Mouse (Mus musculus) intestine, embryonic 16.5 days (tissue): Measurements from ENCODE around the gene Hoxa6. TPM values are rescaled to one million over a fixed set of nuclear protein-coding genes. Genes with fewer than 3 reads are reported as not detected.

Experiments
- ATAC-seq: fragments of 200-750 bp; cut with Nextera tagmentation; 2 replicates; pipeline ENCODE4 v1.8.0; 2017; ENCODE audit warnings: moderate TSS enrichment, moderate library complexity
- H3K27ac ChIP-seq: fragments of 300-500 bp; sonication (generic); 2 replicates; pipeline ENCODE4 v1.5.1; 2014; ENCODE audit warnings: mild to moderate bottlenecking, low read length
- H3K27me3 ChIP-seq: fragments of 300-500 bp; sonication (generic); replicated peaks from 2 replicates; pipeline ENCODE4 v1.6.1; 2014; ENCODE audit warnings: low read length, control low read depth, mixed read lengths; ENCODE audit not compliant: control insufficient read depth, insufficient read depth
- H3K36me3 ChIP-seq: fragments of 300-500 bp; sonication (generic); 2 replicates; pipeline ENCODE4 v1.6.1; 2014; ENCODE audit warnings: low read length, control low read depth; ENCODE audit not compliant: control insufficient read depth, insufficient read depth
- H3K4me1 ChIP-seq: fragments of 300-500 bp; sonication (generic); 2 replicates; pipeline ENCODE4 v1.6.1; 2014; ENCODE audit warnings: low read length, control low read depth, mixed read lengths; ENCODE audit not compliant: control insufficient read depth, insufficient read depth
- H3K4me2 ChIP-seq: fragments of 300-500 bp; sonication (generic); 2 replicates; pipeline ENCODE4 v1.6.1; 2014; ENCODE audit warnings: low read depth, low read length, control low read depth
- H3K4me3 ChIP-seq: fragments of 300-500 bp; sonication (generic); 2 replicates; pipeline ENCODE4 v1.5.1; 2014; ENCODE audit warnings: mild to moderate bottlenecking, low read length
- H3K9ac ChIP-seq: fragments of 300-500 bp; sonication (generic); 2 replicates; pipeline ENCODE4 v1.6.1; 2014; ENCODE audit warnings: low read depth, low read length
- H3K9me3 ChIP-seq: fragments of 300-500 bp; sonication (generic); 2 replicates; pipeline ENCODE4 v1.6.1; 2016; ENCODE audit warnings: low read length, control low read depth; ENCODE audit not compliant: control insufficient read depth
- WGBS: fragments of 180-500 bp; shearing (Covaris S2); extraction: QIAGEN DNeasy Blood & Tissue Kit; methylation state at CpG from one replicate; pipeline ENCODE4 v1.1.7; 2014; 5-methylcytosine and 5-hydroxymethylcytosine counted together
- polyA plus RNA-seq: library from polyadenylated mRNA; unstranded; fragments of >200 nt; fragmentation: Nextera tagmentation; extraction: Ambion mirVana; gene quantifications from 2 replicates; pipeline ENCODE4 v1.2.1, GENCODE M21; 2015

Hoxa6 gene
- polyA plus RNA-seq, 1 experiment from 2014 or later: 1.2 TPM

DNA sequence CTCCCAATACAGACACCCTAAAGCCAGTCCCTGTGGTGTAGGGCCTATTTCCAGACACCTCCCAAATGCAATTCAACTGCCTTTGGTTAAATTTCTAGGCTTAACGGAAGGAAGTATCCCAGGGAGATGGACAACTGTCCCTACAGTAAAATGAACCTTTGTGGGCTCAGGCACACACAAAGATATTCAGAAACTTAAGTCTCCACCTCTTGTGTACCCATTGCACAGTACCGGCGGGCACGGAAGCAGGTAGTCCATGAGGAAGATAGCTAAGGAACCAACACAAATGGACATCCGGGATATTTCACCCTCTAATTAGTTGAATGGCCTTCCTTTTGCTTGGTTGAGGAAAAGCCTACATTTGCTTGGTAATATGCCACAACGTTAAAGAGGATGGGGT, 32.1 kb downstream of the Hoxa6 start:
- Histone ChIP-seq H3K27ac (peak overlapping the region; percentile 96), H3K4me2 (peak overlapping the region; percentile 82), H3K9ac (peak overlapping the region; percentile 79), H3K36me3 (no peaks in the 10 kb centered on the region), H3K9me3 (no peaks in the 10 kb centered on the region), H3K27me3 (peaks cover 6% of the 10 kb centered on the region; the same call in 1 of the 2 replicates), H3K4me3 (peak overlapping the region; percentile 63), H3K4me1 (peaks cover 35% of the 10 kb centered on the region)
- 2% methylated on average over 6 of the region's 6 CpGs for WGBS
- no peak; the same call in 1 of the 2 replicates for ATAC-seq

DNA sequence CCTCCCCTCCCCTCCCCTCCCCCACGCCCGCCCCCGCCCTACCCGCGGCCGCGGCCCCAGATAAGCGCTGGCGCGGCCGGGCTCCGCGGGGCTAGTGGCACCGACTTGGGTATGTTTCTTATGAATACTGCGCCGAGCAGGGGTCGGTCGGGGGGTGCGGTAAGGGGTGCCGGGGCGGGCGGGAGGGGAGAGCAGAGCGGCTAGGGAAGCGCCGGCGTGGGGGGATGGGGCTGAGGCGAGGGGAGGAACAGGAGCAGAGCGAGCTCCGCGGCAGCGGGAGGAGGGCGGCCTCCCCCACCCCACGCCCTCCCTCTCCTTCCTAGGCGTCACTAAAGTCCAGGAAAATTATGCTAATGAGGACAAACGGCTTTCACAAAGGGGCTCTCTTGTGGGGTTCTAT, 32.7 kb downstream of the Hoxa6 start:
- Histone ChIP-seq H3K4me3 (peak overlapping the region; percentile 63), H3K4me2 (peak overlapping the region; percentile 82), H3K27ac (peak overlapping the region; percentile 96), H3K36me3 (no peaks in the 10 kb centered on the region), H3K27me3 (0 out of 2 replicates have a peak, but pooled peaks cover 3% of the 10 kb centered on the region), H3K4me1 (peaks cover 35% of the 10 kb centered on the region), H3K9ac (peak overlapping the region; percentile 79), H3K9me3 (no peaks in the 10 kb centered on the region)
- 1% methylated on average over 12 of the region's 35 CpGs for WGBS
- peak; percentile 49 for ATAC-seq

DNA sequence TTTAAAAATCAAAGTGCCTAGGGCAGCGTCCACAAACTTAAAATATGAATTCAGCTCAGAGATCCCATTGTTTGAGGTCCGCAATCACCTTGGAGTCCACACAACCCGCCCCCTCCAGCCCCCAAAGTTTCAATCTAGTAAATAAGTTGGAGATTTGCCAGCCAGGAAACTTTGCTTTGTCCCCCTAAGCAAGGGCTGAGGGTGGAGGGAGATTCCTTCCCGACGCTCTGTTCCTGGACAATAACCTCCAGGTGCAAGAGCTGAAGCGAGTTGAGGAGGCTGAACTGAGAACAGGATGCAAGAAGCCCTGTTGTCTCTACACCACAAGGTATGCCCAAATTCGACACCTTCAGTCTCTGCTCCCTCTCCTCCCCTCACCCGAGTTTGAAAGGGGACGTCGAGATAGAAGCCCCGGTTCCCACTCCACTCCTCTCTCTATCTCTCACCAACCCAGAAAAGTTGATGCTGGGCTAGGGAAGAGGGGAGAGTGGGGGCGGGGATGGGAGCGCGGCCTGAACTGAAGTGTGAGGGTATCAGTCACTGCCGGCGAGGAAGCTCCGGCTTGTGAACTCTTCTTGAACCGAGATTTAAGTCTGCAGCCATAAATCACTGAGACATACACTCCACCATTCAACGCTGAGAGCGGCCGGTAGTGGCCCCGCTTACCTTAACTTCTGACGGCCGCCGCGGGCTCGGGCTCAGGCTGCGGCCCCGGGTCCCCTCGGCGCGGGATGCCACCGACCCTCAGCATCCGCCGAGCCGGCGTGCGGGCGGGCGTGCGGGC, 33.4 kb downstream of the Hoxa6 start:
- peak; percentile 57 for ATAC-seq
- Histone ChIP-seq H3K4me3 (peak overlapping the region; percentile 63), H3K4me2 (peak overlapping the region; percentile 82), H3K9ac (peak overlapping the region; percentile 79), H3K36me3 (no peaks in the 10 kb centered on the region), H3K27me3 (0 out of 2 replicates have a peak, but pooled peaks cover 6% of the 10 kb centered on the region), H3K27ac (peak overlapping the region; percentile 96), H3K9me3 (no peaks in the 10 kb centered on the region), H3K4me1 (peaks cover 35% of the 10 kb centered on the region)
- 4% methylated on average over 41 of the region's 41 CpGs for WGBS

DNA sequence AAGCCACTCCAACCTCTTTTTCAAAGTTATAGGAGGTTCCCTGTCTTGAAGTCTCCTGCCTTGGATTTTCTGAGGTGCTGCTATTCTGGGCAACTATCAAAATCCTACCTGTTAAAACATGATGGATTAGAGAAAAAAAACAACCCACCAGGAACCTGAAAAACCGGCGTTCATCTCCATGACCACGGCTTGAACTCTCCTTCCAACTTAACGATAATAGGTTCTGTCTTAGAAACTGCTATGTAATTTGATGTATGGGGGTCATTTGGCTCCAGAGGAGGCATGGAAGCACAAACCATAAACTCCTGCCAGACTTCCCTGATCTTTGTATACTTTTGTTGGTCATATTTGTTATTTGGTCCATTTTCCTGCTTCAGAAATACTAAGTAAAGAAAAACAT, 34.9 kb downstream of the Hoxa6 start:
- Histone ChIP-seq H3K36me3 (no peaks in the 10 kb centered on the region), H3K9ac (peak overlapping the region; percentile 40), H3K27me3 (peaks cover 8% of the 10 kb centered on the region; the same call in 1 of the 2 replicates), H3K9me3 (no peaks in the 10 kb centered on the region), H3K4me1 (peaks cover 39% of the 10 kb centered on the region), H3K4me3 (peak overlapping the region; percentile 47), H3K4me2 (peak overlapping the region; percentile 79), H3K27ac (peak overlapping the region; percentile 87)
- ATAC-seq: no peak
- 13% methylated on average over 4 of the region's 4 CpGs for WGBS

DNA sequence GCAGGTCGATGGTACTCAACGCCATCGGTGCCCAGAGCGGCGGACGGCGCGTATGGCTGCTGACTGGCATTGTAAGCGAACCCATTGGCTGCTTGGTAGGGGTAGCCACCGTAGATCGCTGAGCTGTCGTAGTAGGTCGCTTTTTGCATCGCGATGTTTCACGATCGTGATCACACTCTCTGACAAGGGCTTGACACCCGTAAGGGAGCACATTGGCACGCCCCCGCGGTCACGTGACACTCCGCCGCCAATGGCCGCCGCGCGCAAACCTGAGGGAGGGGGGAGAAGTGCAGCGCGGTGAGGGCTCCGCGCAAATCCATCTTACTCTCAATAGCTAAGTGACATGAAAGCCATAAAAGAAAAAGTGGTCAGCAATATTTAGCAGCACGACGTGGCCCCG, 36.0 kb downstream of the Hoxa6 start:
- peak overlapping the region; percentile 47 for H3K4me3 ChIP-seq
- H3K4me1 ChIP-seq: peaks cover 37% of the 10 kb centered on the region
- H3K9me3 ChIP-seq: no peaks in the 10 kb centered on the region
- 2% methylated on average over 35 of the region's 35 CpGs for whole genome bisulfite sequencing
- peak overlapping the region; percentile 79 for H3K4me2 ChIP-seq
- peak overlapping the region; percentile 93 for H3K27ac ChIP-seq
- H3K9ac ChIP-seq: peak overlapping the region; percentile 68
- no peaks in the 10 kb centered on the region for H3K36me3 ChIP-seq
- peak; percentile 58 for ATAC-seq
- peaks cover 16% of the 10 kb centered on the region; the same call in 1 of the 2 replicates for H3K27me3 ChIP-seq

DNA sequence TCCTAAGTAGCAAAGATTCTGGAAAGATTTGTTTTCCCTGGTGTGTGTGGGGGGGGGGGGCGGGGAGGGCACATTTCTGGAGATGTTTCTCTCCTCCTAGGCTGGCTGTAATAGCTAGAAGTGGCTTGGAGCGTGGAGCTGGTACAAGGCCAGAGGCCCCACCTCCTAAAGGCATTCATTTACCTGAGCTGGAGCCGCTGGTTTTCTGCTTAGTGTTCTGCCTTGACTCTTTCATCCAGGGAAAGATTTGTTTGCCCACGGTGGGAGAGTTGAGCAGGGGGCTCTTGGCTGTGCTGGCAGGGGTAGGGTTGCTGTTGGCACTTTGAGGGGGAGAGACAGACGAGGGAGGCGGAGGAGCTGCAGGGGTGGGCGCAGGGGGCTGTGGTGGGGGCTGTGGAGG, 36.6 kb downstream of the Hoxa6 start:
- no peak for ATAC-seq
- Histone ChIP-seq H3K4me3 (peak overlapping the region; percentile 47), H3K9ac (peak overlapping the region; percentile 68), H3K27me3 (peaks cover 19% of the 10 kb centered on the region; the same call in 1 of the 2 replicates), H3K9me3 (no peaks in the 10 kb centered on the region), H3K36me3 (no peaks in the 10 kb centered on the region), H3K4me1 (peaks cover 33% of the 10 kb centered on the region), H3K4me2 (peak overlapping the region; percentile 79), H3K27ac (peak overlapping the region; percentile 93)
- 27% methylated on average over 7 of the region's 7 CpGs for WGBS

DNA sequence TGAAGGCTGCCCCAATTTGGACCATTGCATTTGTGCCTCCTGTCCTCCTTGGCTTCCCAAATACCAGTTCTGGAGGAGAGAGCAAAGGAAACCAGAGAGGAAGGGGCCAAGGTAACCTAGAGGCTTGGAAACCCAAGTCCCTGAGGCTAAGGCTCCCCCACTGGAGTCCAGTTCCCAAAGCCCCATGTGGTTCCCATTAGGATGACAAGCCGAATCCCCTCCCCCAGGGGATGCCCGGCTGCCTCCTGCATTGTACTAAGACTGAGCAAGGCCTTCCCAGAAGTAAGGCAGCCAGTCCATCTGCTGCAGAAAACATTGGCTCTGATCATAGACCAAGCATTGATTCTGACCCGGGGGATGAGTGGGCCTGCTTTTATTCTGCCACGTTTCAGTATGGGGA, 37.2 kb downstream of the Hoxa6 start:
- peak overlapping the region; percentile 93 for H3K27ac ChIP-seq
- peaks cover 19% of the 10 kb centered on the region; the same call in 1 of the 2 replicates for H3K27me3 ChIP-seq
- WGBS: 31% methylated on average over 4 of the region's 4 CpGs
- no peak overlapping the region for H3K4me3 ChIP-seq
- no peak for ATAC-seq
- peaks cover 28% of the 10 kb centered on the region for H3K4me1 ChIP-seq
- H3K36me3 ChIP-seq: no peaks in the 10 kb centered on the region
- no peaks in the 10 kb centered on the region for H3K9me3 ChIP-seq
- H3K4me2 ChIP-seq: peak overlapping the region; percentile 52; the same call in 1 of the 2 replicates
- 0 out of 2 replicates have a peak overlapping the region, but pooled peaks have one; percentile 68 for H3K9ac ChIP-seq

DNA sequence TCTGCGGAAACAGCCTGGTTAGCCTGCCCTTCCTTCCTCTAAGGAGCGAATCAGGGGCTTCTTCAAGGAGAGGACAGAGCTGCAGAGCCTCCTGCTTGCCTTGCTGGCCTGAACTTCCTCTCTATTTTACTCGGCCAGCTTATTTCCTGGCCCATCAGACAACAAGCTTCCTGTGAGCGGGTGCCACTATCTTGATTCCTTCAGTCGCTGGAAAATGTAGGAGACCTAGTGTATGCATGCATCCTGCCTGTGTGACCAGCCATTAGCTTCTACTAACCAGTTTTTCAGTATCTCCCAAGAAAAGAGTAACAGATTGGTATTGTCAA, 37.7 kb downstream of the Hoxa6 start:
- ATAC-seq: 0 out of 2 replicates have a peak, but pooled peaks have one; percentile 17
- H3K27me3 ChIP-seq: peaks cover 19% of the 10 kb centered on the region; the same call in 1 of the 2 replicates
- H3K9me3 ChIP-seq: no peaks in the 10 kb centered on the region
- peak overlapping the region; percentile 52 for H3K4me2 ChIP-seq
- H3K4me3 ChIP-seq: peak overlapping the region; percentile 29
- no peaks in the 10 kb centered on the region for H3K36me3 ChIP-seq
- peaks cover 27% of the 10 kb centered on the region for H3K4me1 ChIP-seq
- H3K27ac ChIP-seq: peak overlapping the region; percentile 93
- WGBS: 34% methylated on average over 5 of the region's 5 CpGs
- H3K9ac ChIP-seq: peak overlapping the region; percentile 69

DNA sequence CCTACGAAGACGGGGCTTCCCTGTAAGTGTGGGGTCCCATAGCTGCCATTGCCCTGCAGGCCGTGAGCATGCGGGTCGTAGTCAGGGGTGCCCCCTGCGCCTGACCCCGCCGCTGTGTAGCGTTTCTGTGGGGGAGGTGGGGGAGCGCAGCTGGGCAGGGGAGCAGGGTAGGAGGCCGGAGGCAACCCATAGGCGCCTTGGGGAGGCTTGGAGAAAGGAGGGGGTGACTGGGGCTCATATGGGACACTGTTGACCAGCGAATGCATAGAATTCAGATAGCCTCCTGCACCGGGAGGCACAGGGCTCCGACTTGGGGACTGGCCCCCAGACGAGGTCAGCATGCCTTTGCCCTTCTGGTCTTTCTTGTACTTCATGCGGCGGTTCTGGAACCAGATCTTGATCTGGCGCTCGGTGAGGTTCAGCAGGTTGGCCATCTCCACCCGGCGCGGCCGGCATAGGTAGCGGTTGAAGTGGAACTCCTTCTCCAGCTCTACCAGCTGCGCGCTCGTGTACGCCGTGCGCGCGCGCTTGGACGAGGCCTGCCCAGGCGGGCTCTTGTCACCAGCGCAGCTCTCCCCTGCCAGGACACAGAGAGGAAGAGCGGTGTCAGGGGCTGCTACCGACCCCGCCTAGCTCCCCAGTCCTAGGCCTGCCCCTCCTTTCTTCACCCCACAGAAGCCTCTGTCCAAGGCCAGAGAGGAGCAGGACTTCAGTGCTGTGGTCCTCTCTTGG, 38.2 kb downstream of the Hoxa6 start:
- Histone ChIP-seq H3K4me2 (peak overlapping the region; percentile 52), H3K9me3 (no peaks in the 10 kb centered on the region), H3K9ac (peak overlapping the region; percentile 69), H3K4me1 (peaks cover 27% of the 10 kb centered on the region), H3K36me3 (no peaks in the 10 kb centered on the region), H3K27me3 (peaks cover 19% of the 10 kb centered on the region; the same call in 1 of the 2 replicates), H3K27ac (peak overlapping the region; percentile 93), H3K4me3 (peak overlapping the region; percentile 29)
- WGBS: 39% methylated on average over 40 of the region's 40 CpGs
- peak; percentile 9; the same call in 1 of the 2 replicates for ATAC-seq
